Mouse (Mus musculus): ENCODE data around the gene Arhgap17. TPM values are rescaled to one million over a fixed set of nuclear protein-coding genes. Genes with fewer than 3 reads are reported as not detected.

Gene Arhgap17
- polyA plus RNA-seq, 1 experiment from 2014 or later: 26.1 TPM

DNA sequence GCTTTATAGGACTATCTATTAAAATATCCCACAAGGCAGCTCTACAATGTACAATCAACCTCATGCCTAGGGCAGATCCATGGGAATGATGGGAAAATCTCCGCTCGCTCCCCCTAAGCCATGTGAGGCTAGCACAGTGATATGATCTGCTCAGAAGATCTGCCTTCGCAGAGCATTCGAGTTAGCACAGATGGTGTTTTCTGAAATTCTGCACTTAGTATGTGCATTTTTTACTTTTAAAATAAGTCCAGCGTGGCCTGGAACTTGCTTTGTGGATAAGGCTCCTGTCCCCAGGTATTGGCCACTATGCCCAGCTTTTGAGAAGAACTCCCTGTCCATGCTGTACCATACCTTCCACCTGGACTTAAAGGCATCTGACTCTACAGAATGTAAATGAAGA, 83.8 kb downstream of the Arhgap17 start:
- H3K9ac ChIP-seq: no peak overlapping the region
- TF ChIP-seq CTCF (IDR thresholded peaks at IDR 0.05; ENCODE audit: low read depth): no peak
- no peak for ATAC-seq (ENCODE audit: insufficient read depth)
- no peak for DNase-seq
- no peaks in the 10 kb centered on the region for H3K9me3 ChIP-seq (ENCODE audit: low read depth, low read length)
- H3K4me1 ChIP-seq (ENCODE audit: insufficient read depth): no peaks in the 10 kb centered on the region
- 94% methylated on average over 5 of the region's 5 CpGs for WGBS
- H3K4me2 ChIP-seq: no peak overlapping the region
- no peak overlapping the region for H3K27ac ChIP-seq (ENCODE audit: low read depth)
- H3K36me3 ChIP-seq (ENCODE audit: insufficient read depth): peaks cover 51% of the 10 kb centered on the region
- no peaks in the 10 kb centered on the region for H3K27me3 ChIP-seq (ENCODE audit: insufficient read depth, low read length)
- no peak overlapping the region for H3K4me3 ChIP-seq (ENCODE audit: low read depth, low read length)

DNA sequence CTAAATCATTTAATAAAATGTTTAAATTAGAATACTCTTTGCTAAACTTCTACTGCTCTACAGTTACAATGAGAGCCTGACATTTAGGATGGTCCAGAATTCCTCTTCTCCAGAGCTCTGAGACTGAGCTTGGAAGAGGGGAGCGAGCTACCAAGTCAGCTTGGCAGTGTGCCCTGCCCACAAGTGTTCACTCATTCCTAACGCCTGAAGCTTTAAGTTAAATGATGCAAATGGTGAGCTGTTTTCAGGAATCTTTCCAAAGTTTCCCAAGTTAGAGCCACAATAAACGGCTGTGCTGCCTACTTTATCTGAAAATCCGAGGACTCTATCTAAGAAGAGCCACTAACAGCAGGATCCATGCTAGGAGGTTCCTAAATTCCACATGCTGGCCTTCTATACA, 85.9 kb downstream of the Arhgap17 start:
- no peaks in the 10 kb centered on the region for H3K27me3 ChIP-seq (ENCODE audit: insufficient read depth, low read length)
- no peak overlapping the region for H3K27ac ChIP-seq (ENCODE audit: low read depth)
- TF ChIP-seq CTCF (IDR thresholded peaks at IDR 0.05; ENCODE audit: low read depth): no peak
- H3K36me3 ChIP-seq (ENCODE audit: insufficient read depth): peaks cover 51% of the 10 kb centered on the region
- no peak overlapping the region for H3K9ac ChIP-seq
- WGBS: 52% methylated on average over 4 of the region's 4 CpGs
- no peak overlapping the region for H3K4me2 ChIP-seq
- ATAC-seq (ENCODE audit: insufficient read depth) (no peak), DNase-seq (peak; percentile 55)
- no peaks in the 10 kb centered on the region for H3K9me3 ChIP-seq (ENCODE audit: low read depth, low read length)
- no peaks in the 10 kb centered on the region for H3K4me1 ChIP-seq (ENCODE audit: insufficient read depth)
- H3K4me3 ChIP-seq (ENCODE audit: low read depth, low read length): no peak overlapping the region

DNA sequence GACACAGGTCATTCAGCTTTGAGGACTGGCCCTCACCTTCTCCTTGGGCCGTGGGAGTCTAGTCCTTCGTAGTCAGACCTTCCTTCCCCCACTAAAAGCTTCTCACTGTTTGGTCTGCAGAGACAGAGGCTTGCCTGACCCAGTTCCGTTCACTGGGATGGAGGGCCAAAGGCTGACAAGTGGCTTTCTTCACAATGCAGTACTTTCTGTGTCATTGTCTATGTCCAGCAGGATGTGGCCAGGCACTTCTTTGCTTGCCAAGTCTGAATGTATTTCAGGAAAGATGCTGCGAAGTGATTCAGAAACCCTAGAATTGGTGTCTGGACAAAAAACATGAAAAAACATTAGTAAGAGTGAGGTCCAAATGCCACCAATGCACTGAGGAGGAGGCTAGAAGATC, 89.9 kb downstream of the Arhgap17 start:
- no peak for TF ChIP-seq CTCF (IDR thresholded peaks at IDR 0.05; ENCODE audit: low read depth)
- no peak for ATAC-seq (ENCODE audit: insufficient read depth)
- Histone ChIP-seq H3K4me1 (ENCODE audit: insufficient read depth) (no peaks in the 10 kb centered on the region), H3K9me3 (ENCODE audit: low read depth, low read length) (no peaks in the 10 kb centered on the region), H3K27me3 (ENCODE audit: insufficient read depth, low read length) (no peaks in the 10 kb centered on the region), H3K4me2 (no peak overlapping the region), H3K27ac (ENCODE audit: low read depth) (no peak overlapping the region), H3K4me3 (ENCODE audit: low read depth, low read length) (no peak overlapping the region), H3K36me3 (ENCODE audit: insufficient read depth) (peaks cover 42% of the 10 kb centered on the region), H3K9ac (no peak overlapping the region)
- no peak for DNase-seq
- WGBS: 90% methylated on average over 4 of the region's 4 CpGs

DNA sequence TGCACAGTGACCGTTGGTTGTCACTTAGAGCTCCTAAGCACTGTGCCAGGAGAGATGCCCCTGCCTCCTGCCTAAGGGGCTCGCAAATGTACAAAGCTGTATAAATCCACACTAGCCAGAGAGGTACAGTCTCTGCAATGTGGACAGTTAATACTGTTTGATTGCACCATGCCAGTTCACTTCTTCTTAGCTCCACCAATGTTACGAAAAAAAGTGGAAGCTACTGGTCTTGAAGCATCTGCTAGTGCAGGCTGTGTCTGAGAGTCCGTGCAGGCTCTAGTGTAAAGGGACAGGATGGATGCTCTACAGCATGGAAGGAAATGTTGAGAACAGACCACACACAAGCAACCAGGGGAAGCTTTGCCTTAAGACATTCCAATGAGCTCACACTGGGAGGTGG, 93.1 kb downstream of the Arhgap17 start:
- Histone ChIP-seq H3K27ac (ENCODE audit: low read depth) (no peak overlapping the region), H3K36me3 (ENCODE audit: insufficient read depth) (peaks cover 28% of the 10 kb centered on the region), H3K4me3 (ENCODE audit: low read depth, low read length) (no peak overlapping the region), H3K9me3 (ENCODE audit: low read depth, low read length) (no peaks in the 10 kb centered on the region), H3K27me3 (ENCODE audit: insufficient read depth, low read length) (no peaks in the 10 kb centered on the region), H3K4me1 (ENCODE audit: insufficient read depth) (no peaks in the 10 kb centered on the region), H3K4me2 (no peak overlapping the region), H3K9ac (no peak overlapping the region)
- TF ChIP-seq CTCF (IDR thresholded peaks at IDR 0.05; ENCODE audit: low read depth): no peak
- ATAC-seq (ENCODE audit: insufficient read depth) (no peak), DNase-seq (no peak)
- WGBS: 84% methylated on average over 4 of the region's 4 CpGs

DNA sequence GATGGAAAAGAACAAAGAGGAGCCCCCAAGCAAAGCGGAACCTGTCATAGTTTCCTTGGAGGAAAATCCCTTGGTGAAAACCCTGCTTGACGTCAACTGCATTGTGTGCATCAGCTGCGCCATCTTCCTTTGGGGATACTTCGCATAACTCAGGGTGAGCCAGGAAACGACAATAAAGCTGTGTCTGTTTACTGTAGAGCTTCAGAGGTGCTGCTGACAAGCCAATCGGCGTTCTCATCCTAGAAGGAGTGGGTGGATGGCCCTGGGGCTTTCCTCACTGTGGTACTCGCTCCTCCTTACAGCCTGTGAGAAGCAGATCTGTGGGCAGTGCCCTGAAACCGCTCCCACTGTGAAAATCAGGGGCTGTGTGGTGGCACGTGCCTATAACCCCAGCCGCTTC, 96.7 kb downstream of the Arhgap17 start:
- Histone ChIP-seq H3K27me3 (ENCODE audit: insufficient read depth, low read length) (no peaks in the 10 kb centered on the region), H3K9ac (no peak overlapping the region), H3K4me3 (ENCODE audit: low read depth, low read length) (no peak overlapping the region), H3K4me2 (no peak overlapping the region), H3K9me3 (ENCODE audit: low read depth, low read length) (no peaks in the 10 kb centered on the region), H3K36me3 (ENCODE audit: insufficient read depth) (peaks cover 6% of the 10 kb centered on the region; the same call in 1 of the 2 replicates), H3K27ac (ENCODE audit: low read depth) (no peak overlapping the region), H3K4me1 (ENCODE audit: insufficient read depth) (no peaks in the 10 kb centered on the region)
- no peak for TF ChIP-seq CTCF (IDR thresholded peaks at IDR 0.05; ENCODE audit: low read depth)
- no peak for ATAC-seq (ENCODE audit: insufficient read depth)
- DNase-seq: no peak
- 60% methylated on average over 11 of the region's 11 CpGs for WGBS

DNA sequence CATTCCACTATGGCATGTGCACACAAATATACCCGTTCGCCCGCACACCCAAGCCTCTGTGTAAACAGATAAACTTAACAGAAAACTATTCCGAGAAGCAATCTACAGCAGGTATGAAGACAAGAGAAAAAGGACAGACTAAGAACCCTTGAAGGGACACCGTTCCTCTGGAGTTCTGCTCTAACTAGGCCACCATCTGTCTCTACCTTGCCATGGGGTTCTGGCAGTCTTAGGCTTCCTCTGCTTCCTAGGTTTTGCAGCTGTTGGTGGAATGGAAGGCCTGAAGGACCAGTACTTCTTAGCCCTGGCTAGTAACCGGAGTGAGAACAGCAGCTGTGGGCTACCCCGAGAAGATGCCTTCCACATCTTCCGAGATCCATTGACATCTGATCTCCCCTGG, 111.6 kb downstream of the Arhgap17 start:
- no peaks in the 10 kb centered on the region for H3K9me3 ChIP-seq (ENCODE audit: low read depth, low read length)
- TF ChIP-seq CTCF (IDR thresholded peaks at IDR 0.05; ENCODE audit: low read depth): no peak
- DNase-seq: no peak
- ATAC-seq (ENCODE audit: insufficient read depth): no peak
- H3K4me3 ChIP-seq (ENCODE audit: low read depth, low read length): no peak overlapping the region
- no peaks in the 10 kb centered on the region for H3K27me3 ChIP-seq (ENCODE audit: insufficient read depth, low read length)
- no peak overlapping the region for H3K4me2 ChIP-seq
- 59% methylated on average over 8 of the region's 8 CpGs for WGBS
- no peaks in the 10 kb centered on the region for H3K4me1 ChIP-seq (ENCODE audit: insufficient read depth)
- H3K36me3 ChIP-seq (ENCODE audit: insufficient read depth): no peaks in the 10 kb centered on the region
- no peak overlapping the region for H3K27ac ChIP-seq (ENCODE audit: low read depth)
- no peak overlapping the region for H3K9ac ChIP-seq

DNA sequence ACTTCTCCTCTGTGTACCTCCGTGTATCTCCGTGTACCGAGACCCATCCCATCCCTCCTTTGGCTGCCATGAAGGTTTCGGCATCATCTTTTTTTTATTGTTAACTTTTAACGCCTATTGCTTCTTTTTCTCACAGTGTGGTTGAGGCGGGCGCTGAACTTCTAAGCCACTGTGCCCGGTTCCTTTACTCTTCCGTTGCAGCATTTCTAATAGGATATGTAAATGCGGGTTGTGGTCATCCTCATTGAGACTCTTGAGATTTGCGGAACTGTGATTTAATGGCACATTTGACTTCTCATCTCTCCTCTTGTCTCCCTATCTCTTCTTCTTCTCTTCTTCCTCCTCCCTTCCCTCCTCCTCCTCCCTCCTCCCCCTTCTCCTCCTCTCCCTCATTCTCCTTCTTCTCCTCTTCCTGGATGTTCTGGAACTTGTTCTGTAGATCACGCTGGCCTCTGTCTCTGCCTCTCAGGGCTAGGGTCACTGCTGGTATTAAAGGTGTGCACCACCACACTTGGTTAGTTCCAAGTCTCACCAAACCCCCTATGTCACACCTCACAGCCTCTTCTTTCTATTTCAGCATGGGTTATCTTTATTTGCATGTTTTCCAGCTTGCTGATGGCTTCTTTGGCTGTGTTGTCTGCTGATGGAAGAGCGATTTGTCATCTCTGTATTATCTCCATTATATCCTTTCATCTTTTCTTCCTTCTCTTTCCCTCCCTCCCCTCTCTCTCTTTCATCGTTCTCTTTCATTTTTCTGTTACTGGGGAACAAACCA, 115.3 kb downstream of the Arhgap17 start:
- H3K27me3 ChIP-seq (ENCODE audit: insufficient read depth, low read length): no peaks in the 10 kb centered on the region
- no peak overlapping the region for H3K9ac ChIP-seq
- H3K27ac ChIP-seq (ENCODE audit: low read depth): no peak overlapping the region
- no peak overlapping the region for H3K4me2 ChIP-seq
- no peaks in the 10 kb centered on the region for H3K9me3 ChIP-seq (ENCODE audit: low read depth, low read length)
- TF ChIP-seq CTCF (IDR thresholded peaks at IDR 0.05; ENCODE audit: low read depth): no peak
- H3K4me1 ChIP-seq (ENCODE audit: insufficient read depth): no peaks in the 10 kb centered on the region
- no peak for DNase-seq
- no peak for ATAC-seq (ENCODE audit: insufficient read depth)
- H3K4me3 ChIP-seq (ENCODE audit: low read depth, low read length): no peak overlapping the region
- no peaks in the 10 kb centered on the region for H3K36me3 ChIP-seq (ENCODE audit: insufficient read depth)
- WGBS: 85% methylated on average over 14 of the region's 14 CpGs
